Mouse (Mus musculus) kidney, postnatal 14 days (tissue): ENCODE measurements around the gene Fbxo6.
"Not testable (repeated sequence)": the region's sequence is repeated elsewhere in the genome, so short reads cannot be mapped to it uniquely, and the experiment has no call there.

Experiments
- DNase-seq: peaks from one replicate; pipeline ENCODE4 v3.0.0; 2022; ENCODE audit warnings: mixed read lengths

Fbxo6 gene

DNA sequence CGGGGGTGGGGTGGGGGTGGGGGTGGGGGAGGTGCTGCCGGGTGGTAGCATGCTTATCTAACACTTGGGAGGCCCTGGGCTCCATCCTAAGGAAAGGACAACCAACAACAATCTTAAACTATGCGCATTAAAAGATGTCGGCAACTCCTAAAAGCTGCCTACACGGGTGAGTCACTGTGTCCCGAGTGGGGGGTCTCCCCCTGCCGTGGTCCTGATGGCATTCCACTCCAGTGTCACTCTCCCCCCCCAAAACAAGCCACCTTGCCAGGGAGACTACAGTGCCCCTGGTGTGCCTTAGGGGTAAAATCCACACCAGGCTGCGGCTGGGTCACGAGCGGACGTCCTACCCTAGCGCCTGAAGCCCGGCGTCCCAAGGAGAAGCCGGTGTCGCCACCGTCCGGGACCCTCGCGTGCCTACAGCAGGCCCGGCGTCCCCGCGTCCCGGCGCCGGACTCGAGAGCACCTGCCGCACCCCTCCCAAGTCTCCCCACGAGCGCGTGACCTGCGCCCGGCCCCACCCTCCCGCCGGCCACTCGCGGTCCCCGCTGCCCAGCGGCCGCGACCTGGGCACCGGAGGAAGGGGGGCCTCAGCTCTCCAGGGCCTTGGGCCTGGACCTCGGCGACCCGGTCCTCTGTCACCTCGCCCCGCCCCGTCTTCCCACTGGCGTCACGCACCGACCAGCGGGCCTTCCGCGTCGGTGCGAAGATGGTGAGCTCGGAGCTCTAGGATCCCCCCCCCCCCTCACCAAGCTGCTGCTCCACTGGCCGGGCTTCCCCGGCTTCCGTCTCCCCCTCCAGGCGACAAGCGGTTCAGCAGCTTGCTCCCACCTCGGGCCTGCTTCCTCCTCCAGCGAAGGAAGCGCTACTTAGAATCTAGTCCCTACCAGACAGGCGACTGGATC, at the start of gene Fbxo6:
Fbxo6 (minus strand) TSS at position 874 of the 902 bp plus-strand sequence.
- DNase-seq, result peak; percentile 92

DNA sequence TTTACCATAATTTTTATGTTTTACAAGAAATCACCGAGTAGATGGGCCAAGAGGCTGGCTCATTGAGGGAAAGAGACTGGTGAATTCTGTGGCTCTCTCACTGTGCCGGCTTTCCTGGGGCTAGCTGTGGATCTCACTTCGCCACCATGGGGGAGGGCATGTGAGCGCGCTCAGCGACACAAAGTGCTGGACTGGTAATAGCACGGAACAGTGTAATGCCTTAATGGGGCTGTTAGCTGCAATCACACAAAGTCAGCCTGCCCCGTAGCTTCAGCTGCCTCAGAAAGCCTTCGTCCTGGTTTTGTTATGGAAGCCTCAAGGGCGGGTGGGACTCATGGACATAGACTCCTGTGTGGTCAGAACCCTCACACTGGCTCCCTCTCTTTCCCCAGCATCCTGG, 46.8 kb upstream of the Fbxo6 start:
- DNase-seq, result no peak

DNA sequence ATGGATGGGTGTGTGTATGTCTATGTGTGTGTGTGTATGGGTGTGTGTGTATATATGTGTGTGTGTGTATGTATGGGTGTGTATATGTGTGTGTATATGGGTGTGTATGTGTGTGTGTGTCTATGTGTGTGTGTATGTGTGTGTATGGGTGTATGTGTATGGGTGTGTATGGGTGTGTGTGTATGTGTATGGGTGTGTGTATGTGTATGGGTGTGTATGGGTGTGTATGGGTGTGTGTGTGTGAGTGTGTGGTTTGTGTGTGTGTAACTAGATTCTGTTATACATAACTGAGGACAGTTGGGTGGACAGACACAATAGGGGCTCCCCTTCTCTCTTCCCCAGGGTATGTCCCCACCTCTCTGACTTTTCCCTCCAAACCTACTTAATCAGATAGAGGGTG, 42.5 kb upstream of the Fbxo6 start:
- DNase-seq, result no peak

DNA sequence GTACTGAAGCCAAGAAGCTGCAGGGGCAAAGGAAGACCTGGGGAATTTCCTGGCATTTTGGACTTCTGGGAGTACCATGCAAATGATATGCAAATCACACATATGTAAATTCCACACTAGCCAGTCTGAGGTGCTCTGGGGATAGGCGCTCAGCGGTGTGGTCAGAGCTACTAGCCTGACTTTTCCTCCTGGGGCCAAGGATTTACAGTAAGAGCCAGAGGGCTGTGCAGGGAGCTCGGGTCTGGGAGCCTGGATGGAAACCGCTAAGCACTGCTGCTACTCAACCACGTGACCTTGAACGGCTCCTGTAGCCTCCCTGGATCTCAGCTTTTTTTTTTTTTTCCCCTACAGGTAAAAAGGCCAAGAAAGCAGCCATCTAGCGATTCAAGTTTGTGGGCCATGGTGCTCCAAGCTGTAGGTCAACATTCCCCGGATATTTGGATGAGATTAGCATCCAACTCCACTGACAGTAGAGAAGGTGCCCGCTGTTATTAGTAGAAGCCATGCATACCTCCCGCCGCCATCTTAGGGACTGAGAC, 40.8 kb upstream of the Fbxo6 start:
- peak; percentile 7 for DNase-seq

DNA sequence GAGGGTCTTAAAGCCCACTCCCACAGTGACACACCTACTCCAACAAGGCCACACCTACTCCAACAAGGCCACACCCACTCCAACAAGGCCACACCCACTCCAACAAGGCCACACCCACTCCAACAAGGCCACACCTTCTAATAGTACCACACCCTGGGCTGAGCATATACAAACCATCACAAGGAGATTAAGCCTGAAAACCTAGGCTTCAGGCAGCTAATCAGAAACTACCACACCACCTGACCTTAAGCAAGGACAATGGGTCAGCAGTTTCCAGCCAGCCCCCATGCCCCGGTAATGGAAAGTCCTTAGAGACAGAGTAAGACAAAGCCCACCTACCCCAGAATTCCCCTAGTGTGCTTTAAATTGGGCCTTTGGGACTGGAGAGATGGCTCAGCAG, 36.8 kb upstream of the Fbxo6 start:
- not testable (repeated sequence) for DNase-seq

DNA sequence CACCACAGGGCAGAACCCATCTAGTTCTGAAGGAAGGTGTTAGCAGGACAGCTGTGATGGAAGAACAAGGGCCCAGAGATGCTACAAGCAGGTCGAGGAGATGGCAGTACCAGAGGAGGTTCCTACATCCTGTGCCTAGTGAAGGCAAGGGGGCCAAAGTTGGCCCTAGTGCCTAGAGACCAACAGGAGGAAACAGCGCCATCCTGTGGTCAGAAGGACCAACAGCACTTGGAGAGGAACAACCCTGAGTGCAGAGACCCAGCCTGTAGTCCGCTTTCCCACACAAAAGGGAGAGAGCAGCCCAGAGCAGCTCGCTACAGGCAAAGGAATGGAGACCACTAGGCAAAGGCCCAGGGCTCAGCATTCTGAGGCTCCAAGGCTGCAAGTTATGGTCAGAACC, 33.9 kb upstream of the Fbxo6 start:
- no peak for DNase-seq

DNA sequence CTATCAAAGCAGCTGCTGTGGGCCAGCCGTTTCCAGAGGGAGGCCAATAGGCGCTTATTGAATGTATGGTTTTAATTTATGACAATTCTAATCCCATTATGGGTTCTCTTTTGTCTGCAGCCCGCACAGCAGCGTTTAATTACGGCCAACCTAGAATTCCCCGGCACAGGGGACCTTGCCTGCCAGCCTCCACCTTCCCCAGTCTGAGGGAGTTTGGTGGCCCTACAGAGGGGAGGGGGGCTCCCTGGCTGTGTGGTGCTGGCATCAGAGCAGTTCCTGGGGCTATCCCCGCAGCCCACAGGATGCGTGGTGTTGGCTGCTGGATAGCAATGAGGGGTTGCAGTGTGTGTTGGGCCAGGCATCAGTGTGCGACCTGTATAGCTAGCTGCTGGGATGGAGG, 32.6 kb upstream of the Fbxo6 start:
- no peak for DNase-seq

DNA sequence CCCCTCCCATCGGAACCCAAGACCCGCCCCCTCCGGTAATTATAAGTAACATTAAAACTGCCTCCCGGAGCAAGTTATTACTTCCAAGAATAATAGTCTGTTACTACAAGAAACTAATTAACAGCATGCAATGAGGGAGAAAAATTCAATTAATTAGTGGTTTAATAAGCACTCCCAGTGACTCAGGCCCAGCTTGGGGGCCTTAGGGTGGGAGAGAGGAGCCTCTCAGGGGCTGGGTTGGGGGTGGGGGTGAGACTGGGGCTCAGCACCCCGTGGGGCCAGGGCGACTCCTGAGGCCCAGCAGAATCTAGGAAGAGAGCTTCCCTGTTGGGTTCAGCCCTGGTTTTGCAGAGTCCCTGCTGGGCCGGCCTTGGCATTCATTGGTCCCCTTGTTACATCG, 30.4 kb upstream of the Fbxo6 start:
- no peak for DNase-seq

DNA sequence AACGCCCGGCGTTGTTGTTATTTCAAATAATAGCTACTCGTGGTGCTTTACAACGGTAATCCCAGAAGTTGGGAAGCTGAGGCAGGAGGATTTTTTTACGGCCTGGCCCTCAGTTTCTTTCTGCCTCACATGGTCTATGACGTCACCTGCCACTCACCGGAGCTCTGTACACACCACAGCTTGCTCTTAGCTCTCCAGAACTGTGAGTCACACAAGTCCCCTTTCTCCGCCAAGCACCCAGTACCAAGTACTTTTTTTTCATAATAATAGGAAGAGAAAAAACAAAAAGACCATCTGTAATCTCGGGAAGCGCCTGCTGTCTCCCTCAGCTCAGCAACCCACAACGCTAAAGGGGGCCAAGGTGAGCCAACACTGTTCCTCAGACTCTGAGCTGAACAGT, 29.5 kb upstream of the Fbxo6 start:
- DNase-seq, result no peak

DNA sequence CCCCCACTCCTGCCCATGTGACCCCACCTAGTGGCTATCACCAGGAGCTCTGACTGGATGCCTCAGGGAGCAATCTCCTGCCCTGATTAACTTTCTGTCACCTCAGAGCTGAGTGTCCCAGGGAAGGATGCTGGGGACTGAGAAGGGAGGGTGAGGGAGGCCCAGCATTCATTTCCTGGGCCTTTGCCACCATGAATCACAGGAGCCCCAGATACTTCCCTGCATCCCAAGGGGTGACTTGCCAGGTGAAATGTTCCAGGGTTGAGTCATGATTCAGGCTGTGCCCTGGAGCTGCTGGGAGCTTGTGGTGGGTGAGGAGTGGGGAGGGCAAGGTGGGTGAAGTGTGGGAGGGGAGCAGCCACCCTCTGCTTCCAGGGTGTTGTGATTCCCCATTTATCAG, 25.8 kb upstream of the Fbxo6 start:
- DNase-seq, result no peak

DNA sequence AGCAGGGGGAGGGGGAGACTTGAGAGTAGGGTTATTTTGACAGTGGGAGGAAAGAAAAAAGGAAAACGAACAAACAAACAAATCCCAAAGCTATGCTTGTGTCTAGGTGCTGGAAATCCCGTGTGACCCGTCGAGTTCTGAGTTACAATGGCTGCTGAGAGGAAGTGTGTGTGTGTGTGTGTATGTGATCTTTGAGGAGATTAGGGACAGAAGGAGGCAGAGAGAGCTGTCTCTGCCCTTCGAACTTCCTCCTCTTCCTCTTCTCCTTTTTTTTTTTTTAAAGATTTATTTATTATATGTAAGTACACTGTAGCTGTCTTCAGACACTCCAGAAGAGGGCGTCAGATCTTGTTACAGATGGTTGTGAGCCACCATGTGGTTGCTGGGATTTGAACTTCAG, 24.7 kb upstream of the Fbxo6 start:
- DNase-seq, result not testable (repeated sequence)

DNA sequence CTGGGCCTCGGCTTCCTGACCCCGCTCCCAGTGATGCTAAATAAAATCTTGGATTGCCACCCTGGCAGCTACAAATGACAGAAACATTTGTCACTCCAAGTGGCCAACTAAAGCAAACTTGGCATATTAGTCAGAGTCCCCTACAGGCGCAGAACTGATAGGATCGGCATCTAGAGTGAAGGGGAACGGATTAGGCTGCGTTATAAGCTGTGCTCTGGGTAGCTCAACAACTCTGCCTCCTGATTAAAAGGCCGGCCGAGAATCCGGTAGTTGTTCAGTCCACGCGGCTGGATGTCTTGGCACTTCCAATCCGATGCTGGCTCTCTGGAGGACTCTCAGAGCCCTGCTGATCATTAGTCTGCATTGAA, 22.5 kb upstream of the Fbxo6 start:
- no peak for DNase-seq

DNA sequence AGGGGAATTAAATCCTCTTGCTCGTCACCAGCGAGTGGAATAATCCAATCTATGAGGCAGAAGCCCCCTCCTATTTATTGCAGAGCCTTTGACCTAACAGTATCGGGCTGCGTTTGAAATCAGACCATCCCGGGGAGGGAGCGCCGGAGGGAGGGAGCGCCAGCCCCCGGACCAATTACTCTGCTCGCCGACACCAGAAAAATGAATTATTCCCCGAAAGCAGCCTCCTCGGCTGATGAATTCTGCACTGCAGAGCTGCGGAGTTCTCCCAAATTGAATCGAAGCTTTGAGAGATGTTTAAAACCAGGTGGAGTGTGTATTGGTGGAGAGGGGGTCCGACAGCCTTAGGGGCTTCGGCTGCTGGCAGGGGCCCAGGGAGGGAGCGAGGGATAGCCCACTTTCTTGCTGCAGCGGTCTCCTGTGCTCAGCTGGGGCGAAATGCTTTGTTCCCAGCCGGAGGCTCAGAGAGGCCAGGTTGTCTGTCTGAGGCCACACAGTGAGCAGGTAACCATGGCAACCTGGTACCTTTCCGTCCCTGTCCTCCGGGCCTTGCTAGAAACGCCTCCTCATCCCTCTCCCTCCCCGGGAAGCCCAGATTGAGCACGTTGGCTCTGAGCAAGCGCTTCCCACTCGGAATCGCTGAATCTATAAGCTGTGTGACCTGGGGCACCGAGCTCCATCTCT, 22.0 kb upstream of the Fbxo6 start:
- DNase-seq, result no peak

DNA sequence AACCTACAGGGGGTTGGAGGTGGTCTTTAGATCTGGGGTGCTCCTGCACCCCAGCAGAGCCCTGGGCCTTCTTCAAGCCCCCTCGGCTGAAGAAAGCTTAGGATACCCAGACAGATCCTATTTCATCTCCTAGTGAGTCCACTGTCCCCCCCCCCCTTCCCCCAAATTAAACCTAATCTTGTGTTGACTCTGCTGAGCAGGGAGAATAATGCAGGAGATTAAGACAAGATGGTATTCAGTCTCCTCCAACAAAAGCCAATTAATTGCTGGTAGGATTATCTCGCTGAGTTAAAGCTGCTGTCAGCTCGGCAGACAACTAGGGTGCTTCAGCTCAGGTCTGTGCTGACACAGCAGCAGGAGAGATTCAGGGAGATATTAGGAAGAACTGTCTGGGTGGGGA, 19.3 kb upstream of the Fbxo6 start:
- DNase-seq, result no peak

DNA sequence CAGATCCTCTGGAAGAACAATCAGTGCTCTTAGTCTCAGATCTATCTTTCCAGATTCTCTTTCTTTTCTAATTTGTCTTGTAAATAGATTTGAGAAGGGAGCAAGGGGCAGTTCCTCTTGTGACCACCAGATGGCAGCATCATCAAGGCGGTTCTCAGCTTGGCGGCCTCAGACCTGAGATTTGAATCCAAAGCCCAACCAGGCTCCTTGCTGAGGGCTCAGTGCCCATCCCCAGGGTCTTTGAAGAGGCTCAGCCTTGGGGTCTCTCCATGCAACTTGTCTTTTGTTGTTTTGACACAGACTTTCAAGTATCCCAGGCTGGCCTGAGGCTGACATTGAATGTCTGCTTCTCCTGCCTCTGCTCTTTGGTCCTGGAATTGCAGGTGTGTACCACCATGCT, 18.9 kb upstream of the Fbxo6 start:
- DNase-seq, result peak; percentile 43

DNA sequence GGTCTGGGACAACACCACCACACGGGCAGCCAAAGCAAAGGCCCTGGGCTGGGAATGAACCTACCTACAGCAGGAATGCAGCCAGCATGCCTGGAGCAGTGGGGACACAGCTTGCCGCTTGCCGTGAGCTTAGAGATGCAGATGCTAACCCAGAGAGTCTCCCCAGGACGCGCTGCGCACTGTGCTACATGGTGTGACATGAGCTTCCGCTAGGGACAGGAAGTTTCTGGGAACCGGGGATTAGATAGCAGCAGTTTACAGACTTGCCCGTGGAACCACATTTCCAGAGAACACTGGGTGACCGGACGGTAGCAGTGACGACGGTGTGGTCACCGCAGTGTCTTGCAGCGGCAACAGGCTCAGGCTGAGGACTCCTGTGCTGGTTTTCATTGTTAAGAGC, 17.6 kb upstream of the Fbxo6 start:
- no peak for DNase-seq

DNA sequence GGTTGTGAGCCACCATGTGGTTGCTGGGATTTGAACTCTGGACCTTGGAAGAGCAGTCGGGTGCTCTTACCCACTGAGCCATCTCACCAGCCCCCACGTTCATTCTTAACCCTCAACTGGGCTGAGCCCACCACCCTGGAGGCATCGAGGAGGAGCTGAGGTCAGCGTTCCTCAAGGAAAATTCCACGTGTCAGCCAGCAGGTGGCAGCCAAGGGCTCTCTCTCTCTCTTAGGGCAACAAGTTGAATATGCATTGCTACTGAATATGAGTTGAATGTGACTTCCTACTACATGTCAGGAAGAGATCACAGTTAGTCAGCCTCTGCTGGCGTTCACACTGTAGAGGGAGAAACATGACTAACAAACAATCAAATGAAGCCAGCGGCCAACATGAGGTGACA, 16.3 kb upstream of the Fbxo6 start:
- DNase-seq, result peak; percentile 52

DNA sequence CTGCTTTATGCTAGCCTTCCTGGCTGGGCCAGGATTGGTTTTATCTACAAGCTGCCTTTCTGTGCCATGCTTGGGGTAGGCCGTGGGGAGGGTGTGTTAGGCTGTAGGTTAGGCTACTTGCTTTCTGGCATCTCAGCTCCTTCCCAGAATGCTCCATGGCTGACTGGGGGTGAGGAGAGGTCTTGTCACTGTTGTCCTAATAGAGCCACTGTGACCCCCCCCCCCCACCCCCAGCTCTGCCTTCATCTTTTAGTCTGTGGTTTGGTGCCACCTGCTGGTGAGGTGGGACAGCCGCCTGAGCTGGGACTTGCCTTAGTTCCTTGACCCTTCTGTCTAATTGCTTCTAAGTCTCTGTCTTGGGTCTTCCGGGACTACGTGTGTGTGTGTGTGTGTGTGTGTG, 15.0 kb upstream of the Fbxo6 start:
- peak; percentile 71 for DNase-seq

DNA sequence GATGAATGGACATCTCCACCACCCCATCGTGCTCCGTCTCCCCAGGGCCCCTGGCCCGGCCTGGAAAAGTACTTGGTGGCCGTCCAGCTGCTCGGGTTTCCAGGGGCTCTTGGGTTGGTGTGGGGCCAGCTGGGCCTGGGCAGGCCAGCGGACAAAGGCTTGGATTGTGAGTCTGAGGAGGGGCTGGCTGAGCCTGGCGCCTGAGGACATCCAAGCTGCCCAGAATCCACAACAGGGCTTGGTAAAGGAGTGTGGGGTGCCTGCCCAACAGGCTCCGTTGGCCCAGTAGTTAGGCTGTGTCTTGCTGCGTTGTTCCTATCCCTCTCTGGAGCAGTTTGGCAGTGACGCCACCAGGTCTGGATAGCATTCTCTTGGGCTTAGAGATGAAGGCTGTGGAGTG, 14.5 kb upstream of the Fbxo6 start:
- DNase-seq, result no peak

DNA sequence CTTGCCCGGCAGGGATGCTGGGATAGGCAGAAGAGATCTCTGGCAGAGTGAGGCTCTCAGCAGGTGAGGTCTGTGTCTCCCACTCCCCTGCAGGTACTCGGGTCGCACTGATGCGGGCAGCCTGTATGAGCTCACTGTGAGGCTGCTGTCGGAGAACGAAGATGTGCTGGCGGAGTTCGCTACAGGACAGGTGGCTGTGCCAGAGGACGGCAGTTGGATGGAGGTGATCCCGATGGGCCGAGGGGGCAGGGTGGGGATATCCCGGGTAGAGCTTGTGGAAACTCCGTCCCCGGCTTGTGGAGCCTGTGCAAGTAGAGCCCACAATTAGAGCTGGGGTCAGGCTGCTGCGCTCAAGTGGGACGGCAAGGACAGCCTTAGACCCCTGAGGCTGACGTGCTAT, 13.6 kb upstream of the Fbxo6 start:
- DNase-seq, result no peak

DNA sequence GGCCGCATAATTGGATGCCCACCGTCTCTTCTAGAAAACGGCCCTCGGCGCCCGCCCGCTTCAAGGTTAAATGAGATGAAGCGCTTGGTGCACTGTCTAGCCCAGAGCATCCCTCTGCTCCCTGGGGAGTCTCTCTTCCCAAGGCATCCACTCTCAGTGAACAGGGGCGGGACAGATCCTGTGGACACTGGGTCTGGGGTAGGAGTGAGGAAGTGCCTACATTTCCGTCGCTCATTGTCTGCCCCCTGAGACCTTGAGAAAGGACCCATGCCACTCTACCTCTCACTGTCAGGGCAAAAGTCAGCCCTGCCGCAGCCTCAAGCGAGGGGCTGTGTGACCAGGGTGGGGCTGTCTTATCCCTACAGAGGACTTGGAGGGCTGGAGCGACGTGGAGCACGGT, 12.5 kb upstream of the Fbxo6 start:
- DNase-seq, result no peak

DNA sequence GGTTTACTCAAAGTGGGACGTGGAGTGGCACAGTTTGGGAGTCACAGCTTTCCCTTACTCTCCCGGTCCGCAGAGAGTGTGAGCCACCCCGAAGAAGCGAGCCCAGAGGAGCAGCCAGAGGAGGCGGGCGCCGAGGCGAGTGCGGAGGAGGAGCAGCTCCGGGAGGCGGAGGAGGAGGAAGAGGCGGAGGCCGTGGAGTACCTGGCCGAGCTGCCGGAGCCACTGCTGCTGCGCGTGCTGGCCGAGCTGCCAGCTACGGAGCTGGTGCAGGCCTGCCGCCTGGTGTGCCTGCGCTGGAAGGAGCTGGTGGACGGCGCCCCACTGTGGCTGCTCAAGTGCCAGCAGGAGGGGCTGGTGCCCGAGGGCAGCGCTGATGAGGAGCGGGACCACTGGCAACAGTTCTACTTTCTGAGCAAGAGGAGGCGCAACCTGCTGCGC, 12.1 kb upstream of the Fbxo6 start:
- DNase-seq, result peak; percentile 88

DNA sequence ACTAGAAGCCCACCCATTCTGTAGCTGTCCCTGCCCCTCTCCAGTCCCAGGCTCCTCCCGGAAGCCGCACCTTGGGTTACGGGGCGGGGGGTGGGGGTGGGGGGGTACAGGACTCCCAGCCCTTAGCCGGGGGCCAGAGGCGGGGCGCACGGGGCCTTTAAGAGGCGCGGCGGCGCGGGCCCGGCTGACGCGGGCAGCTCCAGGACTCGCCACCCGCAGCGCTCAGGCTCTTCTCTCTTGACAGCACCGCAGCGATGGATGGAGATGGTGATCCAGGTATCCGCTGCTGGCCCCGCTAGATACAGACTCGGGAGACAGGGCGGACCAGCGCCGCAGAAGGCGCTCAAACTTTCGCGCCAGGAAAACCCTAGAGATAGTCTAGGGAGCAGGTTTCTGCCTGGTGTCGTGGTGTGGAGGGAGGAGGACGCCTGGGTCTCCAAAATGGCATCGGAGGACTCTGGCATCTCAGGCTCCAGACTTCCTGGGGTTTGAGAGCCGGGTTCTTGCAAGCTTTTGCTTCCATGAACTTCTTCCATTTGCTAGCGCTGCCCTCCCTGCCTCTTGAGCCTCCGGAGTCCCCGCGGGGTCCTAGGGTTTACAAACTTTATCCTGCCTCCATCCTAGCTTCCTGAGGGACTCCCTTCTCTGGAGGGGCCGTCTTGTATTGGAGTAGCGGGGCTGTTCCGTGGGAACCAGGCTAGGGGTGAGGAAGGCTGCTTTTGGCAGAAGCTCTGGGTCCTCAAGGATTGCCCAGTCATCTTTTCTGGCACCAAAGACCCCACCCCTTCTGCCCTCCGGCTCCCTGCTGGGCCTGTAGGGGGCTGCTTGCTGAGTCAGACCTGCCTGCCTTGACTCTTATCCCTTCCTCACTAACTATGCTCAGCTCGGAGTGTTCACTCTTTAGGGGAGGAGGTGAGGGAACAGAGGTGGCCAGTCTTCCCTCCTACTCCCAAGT, 8.8 kb upstream of the Fbxo6 start, which contains the start of the genes Fbxo44 and Fbxo2:
Fbxo44 (minus strand) TSS at position 47 of the 955 bp plus-strand sequence.
Fbxo2 (plus strand) TSS at position 186 of the 955 bp plus-strand sequence.
- DNase-seq, result no peak
